Mouse (Mus musculus) 3134 (cell line): ENCODE results near the gene Armh1.
"Not testable (repeated sequence)": the region's sequence is repeated elsewhere in the genome, so short reads cannot be mapped to it uniquely, and the experiment has no call there.

Source experiments
- DNase-seq: peaks from one replicate; pipeline ENCODE4 v3.0.0-alpha.2; 2011; ENCODE audit warnings: low spot score; ENCODE audit not compliant: insufficient read length; ENCODE audit errors: extremely low read depth

Armh1 gene

GRCm38 (mm10) chr4:117224122-117224521, 27.8 kb downstream of the Armh1 start:
- no peak for DNase-seq

GRCm38 (mm10) chr4:117223001-117223400, 28.9 kb downstream of the Armh1 start:
- no peak for DNase-seq

- DNase-seq = no peak
These were observed 30.1 kb downstream of the Armh1 start for GRCm38 (mm10) chr4:117221836-117222235.

GRCm38 (mm10) chr4:117220741-117221515, 31.0 kb downstream of the Armh1 start:
- DNase-seq = no peak

GRCm38 (mm10) chr4:117218517-117219219, 33.3 kb downstream of the Armh1 start:
- peak; percentile 23 for DNase-seq

GRCm38 (mm10) chr4:117217029-117217428, 34.9 kb downstream of the Armh1 start:
- DNase-seq = no peak

- no peak for DNase-seq
These were observed 37.7 kb downstream of the Armh1 start for GRCm38 (mm10) chr4:117214250-117214649.

GRCm38 (mm10) chr4:117210147-117211074, 41.5 kb downstream of the Armh1 start:
- DNase-seq = peak; percentile 69

GRCm38 (mm10) chr4:117209592-117209991, 42.3 kb downstream of the Armh1 start:
- DNase-seq = no peak

- DNase-seq = no peak
These were observed 49.0 kb downstream of the Armh1 start for GRCm38 (mm10) chr4:117202992-117203354.

GRCm38 (mm10) chr4:117202046-117202991, 49.6 kb downstream of the Armh1 start:
- peak; percentile 66 for DNase-seq

- DNase-seq = no peak
These were observed 60.1 kb downstream of the Armh1 start for GRCm38 (mm10) chr4:117191804-117192203.

- peak; percentile 69 for DNase-seq
These were observed 61.3 kb downstream of the Armh1 start for GRCm38 (mm10) chr4:117190660-117191059.

- peak; percentile 80 for DNase-seq
These were observed 61.9 kb downstream of the Armh1 start for GRCm38 (mm10) chr4:117189856-117190543.

GRCm38 (mm10) chr4:117189382-117189855, 62.5 kb downstream of the Armh1 start:
- DNase-seq = peak; percentile 56

- DNase-seq = no peak
These were observed 63.0 kb downstream of the Armh1 start for GRCm38 (mm10) chr4:117188969-117189368.

- DNase-seq = not testable (repeated sequence)
These were observed 69.2 kb downstream of the Armh1 start for GRCm38 (mm10) chr4:117182759-117183096.

GRCm38 (mm10) chr4:117181863-117182758, 69.8 kb downstream of the Armh1 start, which contains the start of gene Kif2c:
Gene Kif2c (minus strand): TSS chr4:117182639.
- DNase-seq = peak; percentile 82
